Comparison of ENCODE assay signal across 10 mouse cellular contexts in genomic region chr9:67115991-67116390, GRCm38 (mm10).
DNase-seq lines count a peak whose midpoint lies in the region; ATAC-seq and TF ChIP-seq lines count a peak whose summit lies in the region.
"Had no signal": no experiment of that assay in that cellular context is flagged by ENCODE, and none has a peak within 500 bp of the region (broad histone marks: within the 10 kb centered on the region; RNA-seq: fewer than 3 reads in every experiment).

No protein-coding gene starts in this region.

- no peaks in the 10 kb centered on the region for H3K9me3 ChIP-seq in intestine, embryonic 14.5 days (ENCODE audit: control insufficient read depth, low read length)
- no peaks in the 10 kb centered on the region for H3K9me3 ChIP-seq in intestine, postnatal 0 days (ENCODE audit: control insufficient read depth)
- no peaks in the 10 kb centered on the region for H3K9me3 ChIP-seq in intestine, embryonic 16.5 days (ENCODE audit: control insufficient read depth, low read length)
- H3K9me3 ChIP-seq: midbrain, embryonic 12.5 days had no signal

- in situ Hi-C loops in Patski (cut with MboI; ENCODE audit: low pct_unique_long_range_greater_than_20kb) = no loop called here

- 7% methylated on average over 2 of the region's 2 CpGs for WGBS in intestine, embryonic 14.5 days
- WGBS in intestine, postnatal 0 days = 31% methylated on average over 2 of the region's 2 CpGs
- 20% methylated on average over 2 of the region's 2 CpGs for WGBS in intestine, embryonic 16.5 days

- no peaks in the 10 kb centered on the region for H3K36me3 ChIP-seq in intestine, embryonic 14.5 days (ENCODE audit: control insufficient read depth, insufficient read depth, low read length)
- H3K36me3 ChIP-seq in intestine, postnatal 0 days (ENCODE audit: control insufficient read depth, insufficient read depth) = no peaks in the 10 kb centered on the region
- no peaks in the 10 kb centered on the region for H3K36me3 ChIP-seq in intestine, embryonic 16.5 days (ENCODE audit: control insufficient read depth, insufficient read depth, low read length)
- H3K36me3 ChIP-seq: midbrain, embryonic 12.5 days had no signal

- intact Hi-C loops in left cerebral cortex, adult 2 months (cut with DNase I) = no loop called here

- H3K27ac ChIP-seq in intestine, embryonic 14.5 days (ENCODE audit: low read depth) = peak overlapping the region; percentile 72
- no peak overlapping the region for H3K27ac ChIP-seq in intestine, postnatal 0 days (ENCODE audit: low read depth, low read length)
- H3K27ac ChIP-seq in intestine, embryonic 16.5 days (ENCODE audit: low read length) = peak overlapping the region; percentile 71
- H3K27ac ChIP-seq in left cerebral cortex, adult 2 months = no peak overlapping the region
- H3K27ac ChIP-seq: midbrain, embryonic 12.5 days had no signal

- H3K27me3 ChIP-seq in intestine, embryonic 14.5 days (replicated peaks; ENCODE audit: control insufficient read depth, insufficient read depth, low read length) = no peaks in the 10 kb centered on the region
- H3K27me3 ChIP-seq in intestine, postnatal 0 days (replicated peaks; ENCODE audit: control insufficient read depth, insufficient read depth, low read length) = no peaks in the 10 kb centered on the region
- no peaks in the 10 kb centered on the region for H3K27me3 ChIP-seq in Patski
- H3K27me3 ChIP-seq in intestine, embryonic 16.5 days (replicated peaks; ENCODE audit: control insufficient read depth, insufficient read depth, low read length) = no peaks in the 10 kb centered on the region
- H3K27me3 ChIP-seq: midbrain, embryonic 12.5 days had no signal

- TF ChIP-seq CTCF in intestine, postnatal 0 days (IDR thresholded peaks at IDR 0.05; ENCODE audit: low read depth) = no peak
- TF ChIP-seq CTCF in Patski (IDR thresholded peaks at IDR 0.05) = no peak
- TF ChIP-seq CTCF in left cerebral cortex, adult 2 months (IDR thresholded peaks at IDR 0.05) = no peak

- POLR2A ChIA-PET in Patski (lab: Charles Lee) = interaction anchor here (1.7 kb wide), 1 partner anchor 10 kb away, joined by 4 read pairs; no protein-coding TSS in a partner anchor

- DNase-seq in intestine, embryonic 14.5 days (ENCODE audit: low spot score) = no peak
- DNase-seq in 3T3-L1 (ENCODE audit: low read depth, low spot score) (peak; percentile 33), Patski (ENCODE audit: low read depth, low spot score) (peak; percentile 69)
- no peak for DNase-seq in left cerebral cortex, adult 2 months (ENCODE audit: extremely low spot score in 1 of 2, low spot score in 2 of 2)
- DNase-seq in adrenal gland, postnatal 10 days = no peak
- DNase-seq: cerebellum, postnatal 36 days had no signal

- ATAC-seq in intestine, embryonic 14.5 days (replicated peaks; ENCODE audit: low FRiP score, low TSS enrichment, low read depth) = peak; percentile 59
- ATAC-seq in intestine, postnatal 0 days = no peak
- peak; percentile 89 for ATAC-seq in Patski
- peak; percentile 19; the same call in 1 of the 2 replicates for ATAC-seq in intestine, embryonic 16.5 days
- ATAC-seq in megakaryocyte, adult 5-6 weeks (ENCODE audit: poor library complexity, severe bottlenecking) = no peak

- no peak overlapping the region for H3K4me3 ChIP-seq in intestine, embryonic 14.5 days (ENCODE audit: low read depth, low read length)
- H3K4me3 ChIP-seq in intestine, postnatal 0 days (ENCODE audit: low read depth, low read length) = no peak overlapping the region
- H3K4me3 ChIP-seq in intestine, embryonic 16.5 days (ENCODE audit: low read length) = no peak overlapping the region
- H3K4me3 ChIP-seq in left cerebral cortex, adult 2 months = no peak overlapping the region
- H3K4me3 ChIP-seq: midbrain, embryonic 12.5 days had no signal

- no peak overlapping the region for H3K4me2 ChIP-seq in intestine, embryonic 14.5 days (ENCODE audit: low read length)
- H3K4me2 ChIP-seq in intestine, postnatal 0 days (replicated peaks; ENCODE audit: low read depth) = no peak overlapping the region
- H3K4me2 ChIP-seq in intestine, embryonic 16.5 days (ENCODE audit: low read depth, low read length) = no peak overlapping the region
- H3K4me2 ChIP-seq: midbrain, embryonic 12.5 days had no signal

- peaks cover 44% of the 10 kb centered on the region for H3K4me1 ChIP-seq in intestine, embryonic 14.5 days (replicated peaks; ENCODE audit: control insufficient read depth, insufficient read depth, low read length)
- peaks cover 3% of the 10 kb centered on the region; the same call in 1 of the 2 replicates for H3K4me1 ChIP-seq in intestine, postnatal 0 days (replicated peaks; ENCODE audit: control insufficient read depth, insufficient read depth, low read length)
- H3K4me1 ChIP-seq in intestine, embryonic 16.5 days (ENCODE audit: control insufficient read depth, insufficient read depth, low read length) = peaks cover 37% of the 10 kb centered on the region

- H3K9ac ChIP-seq in intestine, embryonic 14.5 days (ENCODE audit: low read length) = no peak overlapping the region
- H3K9ac ChIP-seq in intestine, postnatal 0 days (ENCODE audit: low read depth, low read length) = no peak overlapping the region
- H3K9ac ChIP-seq in intestine, embryonic 16.5 days (ENCODE audit: low read depth, low read length) = no peak overlapping the region
- H3K9ac ChIP-seq: midbrain, embryonic 12.5 days had no signal

- CTCF ChIA-PET in Patski (lab: Charles Lee) = interaction anchor here (1.1 to 1.3 kb wide), 2 partner anchors 25 to 71 kb away, joined by 3 read pairs; no protein-coding TSS in a partner anchor

Comparison
In these comparisons a context has a peak if more than half of its experiments do, and no peak if none do; other contexts are left out.
1. ATAC-seq: peak in intestine, embryonic 14.5 days (single experiment), Patski (single experiment) and intestine, embryonic 16.5 days (single experiment); none in intestine, postnatal 0 days (single experiment) and megakaryocyte, adult 5-6 weeks (single experiment).
2. H3K27ac ChIP-seq: peak in intestine, embryonic 14.5 days (single experiment) and intestine, embryonic 16.5 days (single experiment); none in intestine, postnatal 0 days (single experiment) and left cerebral cortex, adult 2 months (single experiment).
3. DNase-seq: peak in 3T3-L1 (single experiment) and Patski (single experiment); none in intestine, embryonic 14.5 days (single experiment), left cerebral cortex, adult 2 months (0 of 2) and adrenal gland, postnatal 10 days (single experiment).